Mouse (Mus musculus) hindbrain, embryonic 11.5 days (tissue): ENCODE measurements around the gene Spag16. TPM values are rescaled to one million over a fixed set of nuclear protein-coding genes. Genes with fewer than 3 reads are reported as not detected.
A peak's percentile ranks its signal among the peaks of the same experiment; 100 is the strongest.

ENCODE experiments used
- ATAC-seq: fragments of 200-750 bp; cut with Nextera tagmentation; 2 replicates; pipeline ENCODE4 v1.8.0; 2017; ENCODE audit warnings: mild to moderate bottlenecking, moderate TSS enrichment, moderate library complexity; ENCODE audit not compliant: low FRiP score
- DNase-seq: peaks from one replicate; pipeline ENCODE4 v3.0.0-alpha.2; 2015; ENCODE audit warnings: low spot score
- H3K27ac ChIP-seq: fragments of 300-500 bp; sonication (generic); 2 replicates; pipeline ENCODE4 v1.5.1; 2014; ENCODE audit warnings: mild to moderate bottlenecking, low read depth, low read length
- H3K27me3 ChIP-seq: fragments of 300-500 bp; sonication (generic); 2 replicates; pipeline ENCODE4 v1.6.1; 2014; ENCODE audit warnings: mild to moderate bottlenecking, low read length, moderate library complexity, mixed read lengths; ENCODE audit not compliant: control insufficient read depth, insufficient read depth
- H3K36me3 ChIP-seq: fragments of 300-500 bp; sonication (generic); 2 replicates; pipeline ENCODE4 v1.6.1; 2014; ENCODE audit warnings: mild to moderate bottlenecking, low read length, moderate library complexity, mixed read lengths; ENCODE audit not compliant: control insufficient read depth, insufficient read depth
- H3K4me1 ChIP-seq: fragments of 300-500 bp; sonication (generic); replicated peaks from 2 replicates; pipeline ENCODE4 v1.6.1; 2014; ENCODE audit warnings: low read length, mixed read lengths; ENCODE audit not compliant: control insufficient read depth, insufficient read depth
- H3K4me2 ChIP-seq: fragments of 300-500 bp; sonication (generic); replicated peaks from 2 replicates; pipeline ENCODE4 v1.6.1; 2014; ENCODE audit warnings: mild to moderate bottlenecking, low read depth, low read length
- H3K4me3 ChIP-seq: fragments of 300-500 bp; sonication (generic); 2 replicates; pipeline ENCODE4 v1.5.1; 2014; ENCODE audit warnings: low read depth, low read length
- H3K9ac ChIP-seq: fragments of 300-500 bp; sonication (generic); 2 replicates; pipeline ENCODE4 v1.6.1; 2014; ENCODE audit warnings: low read depth, low read length
- H3K9me3 ChIP-seq: fragments of 300-500 bp; sonication (generic); 2 replicates; pipeline ENCODE4 v1.6.1; 2016; ENCODE audit warnings: low read length; ENCODE audit not compliant: control insufficient read depth
- WGBS: fragments of 180-500 bp; shearing (Covaris S2); extraction: QIAGEN DNeasy Blood & Tissue Kit; methylation state at CpG from one replicate; pipeline ENCODE4 v1.1.7; 2014; 5-methylcytosine and 5-hydroxymethylcytosine counted together
- polyA plus RNA-seq: library from polyadenylated mRNA; unstranded; fragments of >200 nt; fragmentation: Nextera tagmentation; extraction: Ambion mirVana; gene quantifications from 2 replicates; pipeline ENCODE4 v1.2.1, GENCODE M21; 2014

Gene Spag16
- polyA plus RNA-seq, 1 experiment from 2014 or later = 3.9 TPM

- Histone ChIP-seq H3K9me3 (no peaks in the 10 kb centered on the region), H3K36me3 (no peaks in the 10 kb centered on the region), H3K4me3 (no peak overlapping the region), H3K4me1 (no peaks in the 10 kb centered on the region), H3K4me2 (no peak overlapping the region), H3K9ac (no peak overlapping the region), H3K27ac (no peak overlapping the region), H3K27me3 (no peaks in the 10 kb centered on the region)
- 88% methylated on average over 3 of the region's 3 CpGs for WGBS
- ATAC-seq (no peak), DNase-seq (no peak)
Measured at GRCm38 (mm10) chr1:70703934-70704333, 877.2 kb downstream of the Spag16 start.

- Histone ChIP-seq H3K27me3 (no peaks in the 10 kb centered on the region), H3K9ac (no peak overlapping the region), H3K27ac (no peak overlapping the region), H3K9me3 (no peaks in the 10 kb centered on the region), H3K36me3 (no peaks in the 10 kb centered on the region), H3K4me1 (no peaks in the 10 kb centered on the region), H3K4me3 (no peak overlapping the region), H3K4me2 (no peak overlapping the region)
- ATAC-seq = no peak
- DNase-seq = no peak
- WGBS = 87% methylated on average over 3 of the region's 3 CpGs
Measured at GRCm38 (mm10) chr1:70705821-70706220, 879.1 kb downstream of the Spag16 start.

- no peak overlapping the region for H3K27ac ChIP-seq
- no peaks in the 10 kb centered on the region for H3K9me3 ChIP-seq
- no peak overlapping the region for H3K4me2 ChIP-seq
- no peaks in the 10 kb centered on the region for H3K4me1 ChIP-seq
- H3K9ac ChIP-seq = no peak overlapping the region
- no peaks in the 10 kb centered on the region for H3K36me3 ChIP-seq
- 57% methylated on average over 5 of the region's 5 CpGs for WGBS
- no peak for DNase-seq
- H3K4me3 ChIP-seq = no peak overlapping the region
- no peaks in the 10 kb centered on the region for H3K27me3 ChIP-seq
- no peak for ATAC-seq
Measured at GRCm38 (mm10) chr1:70725045-70725444, 898.3 kb downstream of the Spag16 start.

GRCm38 (mm10) chr1:70725655-70726066 is 898.9 kb downstream of the Spag16 start, which contains the start of gene Vwc2l:
TSS of gene Vwc2l (plus strand) at chr1:70725715.
- Histone ChIP-seq H3K4me1 (no peaks in the 10 kb centered on the region), H3K9ac (no peak within 1 kb of the TSS), H3K4me3 (peak within 1 kb of the TSS; percentile 6; the same call in 1 of the 2 replicates), H3K27ac (no peak within 1 kb of the TSS), H3K36me3 (no peaks in the 10 kb centered on the region), H3K4me2 (peak within 1 kb of the TSS; percentile 17; the same call in 1 of the 2 replicates), H3K27me3 (no peaks in the 10 kb centered on the region), H3K9me3 (no peaks in the 10 kb centered on the region)
- ATAC-seq (peak; percentile 82), DNase-seq (peak; percentile 84)
- 8% methylated on average over 13 of the region's 13 CpGs for WGBS

Other genes starting within 250 kb of the Spag16 start
- 4.7 and 5.1 TPM in 2 replicates for gene Ikzf2, start 139.7 kb upstream of the Spag16 start, polyA plus RNA-seq